Mouse (Mus musculus) CH12.LX (cell line): ENCODE data around the gene Ppm1m.

Experiments
- CTCF ChIP-seq, 2 experiments: IDR thresholded peaks in 1 of 2; conservative IDR thresholded peaks in 1 of 2; 2 replicates each; pipeline ENCODE4 v1.5.1; 2011 to 2012; ENCODE audit warnings: low read depth in 2 of 2, low read length in 2 of 2, improper control_type of control experiment in 1 of 2, inconsistent platforms in 1 of 2, mild to moderate bottlenecking in 1 of 2, moderate library complexity in 1 of 2
- EP300 ChIP-seq: IDR thresholded peaks from 2 replicates; pipeline ENCODE4 v1.6.1; 2011; ENCODE audit warnings: low read length, improper control_type of control experiment
- KAT2A ChIP-seq: IDR thresholded peaks from 2 replicates; pipeline ENCODE4 v1.6.1; 2012; ENCODE audit warnings: low read length, improper control_type of control experiment, inconsistent platforms; ENCODE audit not compliant: insufficient replicate concordance
- MAFK ChIP-seq: IDR thresholded peaks from 2 replicates; pipeline ENCODE4 v1.6.1; 2011; ENCODE audit warnings: low read length, improper control_type of control experiment; ENCODE audit not compliant: insufficient replicate concordance
- MXI1 ChIP-seq: IDR thresholded peaks from 2 replicates; pipeline ENCODE4 v1.6.1; 2011; ENCODE audit warnings: mild to moderate bottlenecking, low read depth, low read length, improper control_type of control experiment
- NELFE ChIP-seq: IDR thresholded peaks from 2 replicates; pipeline ENCODE4 v1.6.1; 2011; ENCODE audit warnings: low read depth, low read length, improper control_type of control experiment
- POLR2A ChIP-seq: IDR thresholded peaks from 2 replicates; pipeline ENCODE4 v1.6.1; 2011; ENCODE audit warnings: low read depth, mild to moderate bottlenecking, improper control_type of control experiment, low read length
- SIN3A ChIP-seq: IDR thresholded peaks from 2 replicates; pipeline ENCODE4 v1.6.1; 2012; ENCODE audit warnings: low read length, improper control_type of control experiment, inconsistent platforms
- USF1 ChIP-seq: IDR thresholded peaks from 2 replicates; pipeline ENCODE4 v1.6.1; 2014; ENCODE audit warnings: low read depth, mild to moderate bottlenecking, inconsistent platforms, low read length, improper control_type of control experiment
- ZC3H11A ChIP-seq: IDR thresholded peaks from 2 replicates; pipeline ENCODE4 v1.6.1; 2012; ENCODE audit warnings: low read depth, mild to moderate bottlenecking, inconsistent platforms, low read length, improper control_type of control experiment
- ZKSCAN1 ChIP-seq: IDR thresholded peaks from 2 replicates; pipeline ENCODE4 v1.6.1; 2012; ENCODE audit warnings: low read depth, inconsistent platforms, low read length, improper control_type of control experiment, borderline replicate concordance

- TF ChIP-seq NELFE (no peak), USF1 (no peak), ZC3H11A (no peak), ZKSCAN1 (no peak), EP300 (no peak), POLR2A (no peak), CTCF (conservative IDR thresholded peaks at IDR 0.05 in 1 of 2, IDR thresholded peaks at IDR 0.05 in 1 of 2; ENCODE audit: low read depth in 2 of 2, low read length in 2 of 2) (no peak), SIN3A (no peak), KAT2A (no peak), MXI1 (no peak), MAFK (no peak)
Observed at GRCm38 (mm10) chr9:106147851-106148431, 51.6 kb downstream of the Ppm1m start.
